Mouse (Mus musculus) 3134 (cell line): ENCODE data around the gene Piwil4.
"Not testable (repeated sequence)": the region's sequence is repeated elsewhere in the genome, so short reads cannot be mapped to it uniquely, and the experiment has no call there.

Source experiments
- DNase-seq: peaks from one replicate; pipeline ENCODE4 v3.0.0-alpha.2; 2011; ENCODE audit warnings: low spot score; ENCODE audit not compliant: insufficient read length; ENCODE audit errors: extremely low read depth

Gene Piwil4

GRCm38 (mm10) chr9:14726629-14727028 is 13.9 kb downstream of the Piwil4 start:
- DNase-seq: no peak

GRCm38 (mm10) chr9:14726005-14726404 is 14.5 kb downstream of the Piwil4 start:
- no peak for DNase-seq

- DNase-seq: no peak
Measured at GRCm38 (mm10) chr9:14724755-14725420, 15.6 kb downstream of the Piwil4 start.

- DNase-seq: no peak
Measured at GRCm38 (mm10) chr9:14721610-14722009, 18.9 kb downstream of the Piwil4 start.

GRCm38 (mm10) chr9:14720384-14720783 is 20.1 kb downstream of the Piwil4 start:
- DNase-seq: no peak

- DNase-seq: peak; percentile 25
Measured at GRCm38 (mm10) chr9:14718332-14718691, 22.2 kb downstream of the Piwil4 start.

GRCm38 (mm10) chr9:14717689-14718331 is 22.7 kb downstream of the Piwil4 start:
- no peak for DNase-seq

- DNase-seq: no peak
Measured at GRCm38 (mm10) chr9:14715258-14715657, 25.3 kb downstream of the Piwil4 start.

GRCm38 (mm10) chr9:14710910-14711309 is 29.6 kb downstream of the Piwil4 start:
- no peak for DNase-seq

GRCm38 (mm10) chr9:14705321-14706162 is 35.0 kb downstream of the Piwil4 start:
- no peak for DNase-seq

GRCm38 (mm10) chr9:14700795-14701194 is 39.7 kb downstream of the Piwil4 start:
- DNase-seq: not testable (repeated sequence)

- DNase-seq: peak; percentile 8
Measured at GRCm38 (mm10) chr9:14699288-14699640, 41.3 kb downstream of the Piwil4 start.

- peak; percentile 28 for DNase-seq
Measured at GRCm38 (mm10) chr9:14698582-14699287, 41.8 kb downstream of the Piwil4 start.

GRCm38 (mm10) chr9:14697903-14698302 is 42.6 kb downstream of the Piwil4 start:
- DNase-seq: peak; percentile 23

GRCm38 (mm10) chr9:14689376-14690108 is 51.0 kb downstream of the Piwil4 start:
- DNase-seq: no peak

- no peak for DNase-seq
Measured at GRCm38 (mm10) chr9:14684363-14684762, 56.2 kb downstream of the Piwil4 start.

GRCm38 (mm10) chr9:14682741-14683140 is 57.8 kb downstream of the Piwil4 start:
- no peak for DNase-seq

GRCm38 (mm10) chr9:14680584-14680983 is 59.9 kb downstream of the Piwil4 start:
- no peak for DNase-seq

GRCm38 (mm10) chr9:14675707-14676691 is 64.5 kb downstream of the Piwil4 start:
- no peak for DNase-seq
